Mouse (Mus musculus) forebrain, embryonic 13.5 days (tissue): ENCODE measurements around the gene Apol8. TPM values are rescaled to one million over a fixed set of nuclear protein-coding genes. Genes with fewer than 3 reads are reported as not detected.
"Not testable (repeated sequence)": the region's sequence is repeated elsewhere in the genome, so short reads cannot be mapped to it uniquely, and the experiment has no call there.

Experiments
- ATAC-seq: fragments of 200-750 bp; cut with Nextera tagmentation; 2 replicates; pipeline ENCODE4 v1.8.0; 2017
- H3K27ac ChIP-seq: fragments of 300-500 bp; sonication (generic); 2 replicates; pipeline ENCODE4 v1.5.1; 2015; ENCODE audit warnings: inconsistent platforms, mild to moderate bottlenecking, moderate library complexity
- H3K27me3 ChIP-seq: fragments of 300-500 bp; sonication (generic); 2 replicates; pipeline ENCODE4 v1.6.1; 2015; ENCODE audit warnings: mild to moderate bottlenecking, inconsistent platforms
- H3K36me3 ChIP-seq: fragments of 300-500 bp; sonication (generic); 2 replicates; pipeline ENCODE4 v1.6.1; 2015; ENCODE audit warnings: mild to moderate bottlenecking, inconsistent platforms; ENCODE audit not compliant: poor library complexity, severe bottlenecking
- H3K4me1 ChIP-seq: fragments of 300-500 bp; sonication (generic); 2 replicates; pipeline ENCODE4 v1.6.1; 2015; ENCODE audit warnings: inconsistent platforms
- H3K4me2 ChIP-seq: fragments of 300-500 bp; sonication (generic); 2 replicates; pipeline ENCODE4 v1.6.1; 2015; ENCODE audit warnings: inconsistent platforms, mild to moderate bottlenecking, moderate library complexity
- H3K4me3 ChIP-seq: fragments of 300-500 bp; sonication (generic); 2 replicates; pipeline ENCODE4 v1.5.1; 2015; ENCODE audit warnings: mild to moderate bottlenecking, inconsistent platforms
- H3K9ac ChIP-seq: fragments of 300-500 bp; sonication (generic); 2 replicates; pipeline ENCODE4 v1.6.1; 2015; ENCODE audit warnings: mild to moderate bottlenecking, inconsistent platforms
- H3K9me3 ChIP-seq: fragments of 300-500 bp; sonication (generic); replicated peaks from 2 replicates; pipeline ENCODE4 v1.6.1; 2016; ENCODE audit warnings: inconsistent platforms
- WGBS: fragments of 180-500 bp; shearing (Covaris S2); methylation state at CpG from one replicate; pipeline ENCODE4 v1.1.7; 2015; 5-methylcytosine and 5-hydroxymethylcytosine counted together
- polyA plus RNA-seq: library from polyadenylated mRNA; unstranded; fragments of >200 nt; fragmentation: Nextera tagmentation; extraction: Ambion mirVana; gene quantifications from 2 replicates; pipeline ENCODE4 v1.2.1, GENCODE M21; 2015

The Apol8 gene
- polyA plus RNA-seq, 1 experiment from 2014 or later, result 0.08 TPM

DNA sequence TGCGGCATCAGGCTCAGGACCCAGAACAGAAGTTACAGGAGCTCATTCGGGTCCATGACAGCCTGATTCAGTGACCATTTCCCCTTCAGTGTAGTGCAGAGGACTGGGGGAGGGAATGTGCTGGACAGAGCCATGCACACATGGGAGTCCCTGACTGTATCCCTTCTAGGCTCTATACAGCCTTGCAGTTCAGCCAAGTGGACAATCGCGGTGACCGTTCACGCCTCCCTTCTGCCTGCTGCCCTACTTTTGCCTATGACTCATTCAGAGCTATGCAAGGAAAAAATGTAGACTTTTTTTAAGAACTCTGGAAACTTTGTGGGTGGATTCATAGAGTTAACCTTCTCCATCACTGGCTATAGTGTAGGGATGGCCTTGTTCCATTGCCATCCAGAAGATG, 38.6 kb downstream of the Apol8 start:
- 94% methylated on average over 2 of the region's 6 CpGs for WGBS
- H3K4me3 ChIP-seq, H3K9ac ChIP-seq, H3K27ac ChIP-seq, H3K4me2 ChIP-seq, H3K27me3 ChIP-seq, H3K4me1 ChIP-seq, H3K36me3 ChIP-seq, ATAC-seq, H3K9me3 ChIP-seq: not testable (repeated sequence)

DNA sequence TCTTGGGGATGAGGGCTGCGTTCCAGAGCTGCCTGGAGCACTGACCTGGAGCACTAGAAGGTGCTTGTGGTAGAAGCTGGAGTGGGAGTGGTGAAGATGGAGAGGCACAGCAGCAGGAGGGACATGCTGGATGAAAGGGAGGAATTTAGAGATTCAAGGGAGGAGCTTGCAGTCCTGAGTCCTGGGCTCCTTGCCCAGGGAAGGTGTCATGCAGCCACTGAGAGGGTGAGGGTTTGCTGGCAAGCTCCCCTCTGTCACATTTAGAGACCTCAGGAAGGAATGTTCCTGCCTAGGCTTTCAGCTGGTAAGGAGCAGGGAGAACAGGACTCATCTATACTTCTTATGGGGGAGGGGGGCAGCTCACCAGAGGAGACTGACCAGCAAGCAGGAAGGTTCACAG, 47.9 kb downstream of the Apol8 start:
- H3K9me3 ChIP-seq, H3K4me2 ChIP-seq, H3K4me3 ChIP-seq, H3K27ac ChIP-seq, H3K27me3 ChIP-seq, ATAC-seq, H3K36me3 ChIP-seq, H3K4me1 ChIP-seq, H3K9ac ChIP-seq: not testable (repeated sequence)
- WGBS, result 75% methylated on average over 1 of the region's 1 CpGs

DNA sequence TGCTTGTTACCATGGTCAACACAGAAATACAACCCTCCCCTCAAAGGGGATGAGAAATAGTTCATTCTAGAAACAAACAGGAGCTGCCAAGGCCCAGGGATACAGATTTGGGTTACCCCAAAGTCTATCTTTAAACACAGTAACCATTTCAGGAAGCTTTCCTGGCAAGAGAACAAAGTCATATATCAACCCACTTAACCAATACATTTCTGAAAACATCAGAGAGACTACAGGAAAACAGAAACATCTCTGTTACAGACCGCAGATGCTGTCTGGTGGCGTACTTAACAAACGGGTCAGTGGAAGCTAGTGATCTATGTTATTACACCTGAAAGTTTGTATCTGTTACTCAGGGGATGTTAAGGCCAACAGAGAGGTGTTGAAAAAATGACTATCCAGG, 51.5 kb downstream of the Apol8 start:
- H3K9me3 ChIP-seq, ATAC-seq, H3K4me1 ChIP-seq, H3K36me3 ChIP-seq, H3K27me3 ChIP-seq, H3K27ac ChIP-seq, H3K4me3 ChIP-seq, H3K9ac ChIP-seq, H3K4me2 ChIP-seq: not testable (repeated sequence)
- 95% methylated on average over 3 of the region's 3 CpGs for WGBS

DNA sequence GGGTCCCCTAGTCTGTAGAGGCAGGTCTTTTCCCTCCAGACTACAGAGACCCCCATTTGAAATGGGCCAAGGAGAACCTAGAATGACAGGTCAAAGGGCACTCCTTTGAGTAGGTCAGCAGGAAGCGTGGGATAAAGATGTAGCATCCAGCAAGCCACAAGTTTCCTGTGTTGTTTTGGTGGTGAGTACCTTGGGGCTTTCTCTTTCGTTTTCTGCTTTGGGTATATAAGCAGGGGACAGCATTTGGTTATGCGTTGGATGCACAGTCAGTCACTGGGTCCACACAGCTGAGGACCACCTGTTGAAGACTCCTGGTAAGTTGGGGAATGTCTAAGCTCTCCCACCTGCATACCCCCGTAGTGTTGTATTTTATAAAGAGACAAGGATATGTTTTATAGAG, 58.1 kb downstream of the Apol8 start, which contains the start of gene Apol7e:
Apol7e (plus strand) TSS at position 202 of the 400 bp plus-strand sequence.
- H3K4me3 ChIP-seq, H3K4me1 ChIP-seq, H3K36me3 ChIP-seq, H3K9ac ChIP-seq, H3K27me3 ChIP-seq, ATAC-seq, H3K27ac ChIP-seq, H3K9me3 ChIP-seq, H3K4me2 ChIP-seq: not testable (repeated sequence)
- 78% methylated on average over 4 of the region's 4 CpGs for WGBS

Other genes starting within 250 kb of the Apol8 start
- gene Apol11a, start 248.7 kb downstream of the Apol8 start, polyA plus RNA-seq, result not detected in 2 replicates
- gene Apol7c, start 223.7 kb downstream of the Apol8 start, polyA plus RNA-seq, result not detected in 2 replicates
- not detected in 2 replicates for gene 1700025B11Rik, start 195.1 kb downstream of the Apol8 start, polyA plus RNA-seq
- gene Apol10b, start 160.9 kb downstream of the Apol8 start, polyA plus RNA-seq, result 0.09 TPM in 1 of 2 replicates, not detected in the other
- gene Gm36245, start 157.7 kb downstream of the Apol8 start, polyA plus RNA-seq, result not detected in 2 replicates
- gene Apol11b, start 113.7 kb downstream of the Apol8 start, polyA plus RNA-seq, result 0.11 TPM in 1 of 2 replicates, not detected in the other
- not detected in 2 replicates for gene Apol7e, start 58.1 kb downstream of the Apol8 start, polyA plus RNA-seq
- not detected in 2 replicates for gene Apol9b, start 28.0 kb downstream of the Apol8 start, polyA plus RNA-seq
- gene Myh9, start 85.2 kb upstream of the Apol8 start, polyA plus RNA-seq, result 13.4 and 14.4 TPM in 2 replicates
- 234 and 249 TPM in 2 replicates for gene Txn2, start 172.0 kb upstream of the Apol8 start, polyA plus RNA-seq
- gene Foxred2, start 199.7 kb upstream of the Apol8 start, polyA plus RNA-seq, result 6.9 and 8.5 TPM in 2 replicates
- 200 and 207 TPM in 2 replicates for gene Eif3d, start 213.8 kb upstream of the Apol8 start, polyA plus RNA-seq